ENCODE assay signal across 19 mouse cellular contexts in the genomic region with DNA sequence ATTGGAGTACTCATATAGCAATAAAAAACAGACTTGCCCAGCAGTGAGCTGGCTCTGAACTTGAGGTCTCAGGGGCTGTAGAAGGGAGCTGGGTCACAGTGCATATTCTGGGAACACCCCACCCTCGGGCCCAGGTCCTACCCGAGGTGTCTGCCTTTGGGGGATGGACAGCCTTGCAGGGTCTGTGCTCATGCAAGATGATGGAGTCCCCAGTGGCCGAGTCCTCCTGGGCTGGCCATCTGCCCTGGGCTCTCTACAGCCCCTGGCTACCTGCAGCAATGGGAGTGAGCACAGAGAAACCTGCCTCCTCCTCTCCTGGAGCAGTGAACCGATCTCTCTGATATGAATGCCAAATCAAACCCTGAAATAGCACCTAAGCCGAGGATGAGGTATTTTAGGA.
"Had no signal": no experiment of that assay in that cellular context is flagged by ENCODE, and none has a peak within 500 bp of the region (broad histone marks: within the 10 kb centered on the region; RNA-seq: fewer than 3 reads in every experiment).

No protein-coding gene starts in this region.

- H3K27ac ChIP-seq: liver, embryonic 13.5 days; midbrain, embryonic 12.5 days; midbrain, embryonic 15.5 days; neural tube, embryonic 12.5 days; neural tube, embryonic 15.5 days; stomach, postnatal 0 days had no signal

- H3K9me3 ChIP-seq: liver, embryonic 13.5 days; midbrain, embryonic 12.5 days; midbrain, embryonic 15.5 days; neural tube, embryonic 12.5 days; neural tube, embryonic 15.5 days had no signal

- H3K4me3 ChIP-seq: liver, embryonic 13.5 days; midbrain, embryonic 12.5 days; midbrain, embryonic 15.5 days; neural tube, embryonic 12.5 days; neural tube, embryonic 15.5 days had no signal

- H3K4me2 ChIP-seq: liver, embryonic 13.5 days; midbrain, embryonic 12.5 days; midbrain, embryonic 15.5 days; neural tube, embryonic 12.5 days; neural tube, embryonic 15.5 days had no signal

- H3K4me1 ChIP-seq: liver, embryonic 13.5 days; midbrain, embryonic 12.5 days; neural tube, embryonic 12.5 days; neural tube, embryonic 15.5 days had no signal

- H3K36me3 ChIP-seq: liver, embryonic 13.5 days; midbrain, embryonic 12.5 days; midbrain, embryonic 15.5 days; neural tube, embryonic 12.5 days; neural tube, embryonic 15.5 days had no signal

- H3K9ac ChIP-seq: liver, embryonic 13.5 days; midbrain, embryonic 12.5 days; midbrain, embryonic 15.5 days; neural tube, embryonic 12.5 days; neural tube, embryonic 15.5 days had no signal

- DNase-seq: kidney, adult 18-20 months; kidney, adult 9 months; kidney, postnatal 14 days; kidney, postnatal 4 days; left cerebral cortex, postnatal 4 days; liver, embryonic 13.5 days; lung, adult 2 months; lung, postnatal 14 days; lung, postnatal 4 days; right cerebral cortex, adult 18-20 months; right cerebral cortex, postnatal 14 days; right cerebral cortex, postnatal 4 days; thymus, adult 18-20 months; thymus, postnatal 36 days had no signal
